Mouse (Mus musculus): ENCODE measurements around the gene Ddx17. TPM values are rescaled to one million over a fixed set of nuclear protein-coding genes. Genes with fewer than 3 reads are reported as not detected.
A peak's percentile ranks its signal among the peaks of the same experiment; 100 is the strongest.

Ddx17 gene
- total RNA-seq, 2 experiments from 2014 or later: 322 to 329 TPM

DNA sequence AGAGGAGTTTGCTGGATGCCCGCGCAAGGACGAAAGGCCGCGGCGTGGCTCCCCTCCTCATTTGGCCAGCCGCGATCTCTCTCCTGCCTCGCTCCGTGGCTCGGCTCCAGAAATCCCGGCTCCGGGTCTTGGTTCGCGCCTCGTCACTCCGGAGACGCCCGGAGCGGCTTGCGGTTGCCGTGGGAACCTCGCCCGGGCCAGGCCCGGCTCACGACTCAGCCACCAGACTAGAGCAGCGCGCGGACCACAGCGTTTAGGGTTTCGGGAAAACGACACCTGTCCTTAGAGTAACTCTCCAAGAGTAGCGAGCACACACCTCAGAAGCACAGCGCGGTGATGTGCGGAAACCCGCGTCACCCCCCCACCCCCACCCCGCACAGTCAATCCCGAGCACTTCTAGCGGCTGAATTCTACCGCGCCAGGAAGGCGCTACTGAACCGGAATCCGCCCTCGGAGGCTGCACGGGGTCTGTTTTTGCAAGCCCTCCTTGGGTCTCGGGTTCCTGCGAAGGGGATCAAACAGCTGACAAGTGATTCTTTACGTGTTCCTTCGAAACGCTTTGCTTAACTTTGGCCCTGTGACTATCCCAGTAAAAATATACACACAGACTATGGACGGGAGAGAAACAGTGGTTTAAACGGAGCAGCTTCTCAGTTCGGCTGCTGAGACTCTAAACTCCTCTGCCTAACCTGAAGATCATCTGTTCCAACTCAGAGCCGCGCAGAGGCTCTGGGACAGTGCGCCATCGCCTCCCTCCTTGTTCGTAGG is 34.8 kb downstream of the Ddx17 start:
- Histone ChIP-seq H3K27ac (peak overlapping the region; percentile 88), H3K4me3 (peak overlapping the region; percentile 55)
- TF ChIP-seq CTCF (conservative IDR thresholded peaks at IDR 0.05): peak; percentile 31
- DNase-seq (ENCODE audit: low spot score in 2 of 2): peak; percentile 82 to 87

DNA sequence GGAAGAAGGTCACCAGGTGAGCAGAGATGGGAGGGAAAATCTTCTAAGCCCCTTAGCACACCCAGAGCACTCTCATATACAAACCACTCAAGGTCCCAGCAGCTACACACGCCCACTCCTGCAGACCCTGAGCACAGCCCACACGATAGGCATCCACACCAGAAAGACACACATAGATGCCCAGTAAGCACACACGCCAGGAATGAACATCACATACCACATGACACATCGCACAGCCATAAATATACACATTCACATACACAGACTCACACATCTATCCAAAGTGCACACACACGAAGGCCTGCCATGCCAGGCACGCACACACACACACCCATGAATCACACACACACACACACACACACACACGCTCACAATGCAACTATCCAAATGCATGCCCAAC is 36.1 kb downstream of the Ddx17 start:
- peak overlapping the region; percentile 55 for H3K4me3 ChIP-seq
- H3K27ac ChIP-seq: peak overlapping the region; percentile 88
- TF ChIP-seq CTCF (conservative IDR thresholded peaks at IDR 0.05): no peak
- no peak for DNase-seq (ENCODE audit: low spot score in 2 of 2)

DNA sequence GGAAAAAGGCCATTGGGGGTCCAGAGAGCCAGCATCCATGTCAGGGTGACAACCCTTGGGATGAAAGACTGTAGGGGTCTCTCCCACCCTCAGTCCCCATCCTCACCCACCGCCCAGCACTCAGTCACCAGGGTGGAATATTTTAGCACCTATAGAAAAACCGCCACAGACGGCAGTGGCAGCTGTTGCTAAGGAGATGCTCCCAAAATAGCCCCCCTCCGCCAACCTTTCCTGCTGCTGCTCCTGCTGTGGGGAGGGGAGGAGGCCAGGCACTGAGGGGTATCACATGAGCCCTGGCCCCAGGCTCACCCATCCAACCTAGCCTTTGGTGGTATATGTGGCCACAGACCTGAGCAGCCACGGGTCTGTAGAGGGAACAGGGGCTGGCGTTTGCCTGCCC is 36.5 kb downstream of the Ddx17 start:
- Histone ChIP-seq H3K4me3 (peak overlapping the region; percentile 30), H3K27ac (peak overlapping the region; percentile 88)
- DNase-seq (ENCODE audit: low spot score in 2 of 2): no peak
- TF ChIP-seq CTCF (conservative IDR thresholded peaks at IDR 0.05): no peak

DNA sequence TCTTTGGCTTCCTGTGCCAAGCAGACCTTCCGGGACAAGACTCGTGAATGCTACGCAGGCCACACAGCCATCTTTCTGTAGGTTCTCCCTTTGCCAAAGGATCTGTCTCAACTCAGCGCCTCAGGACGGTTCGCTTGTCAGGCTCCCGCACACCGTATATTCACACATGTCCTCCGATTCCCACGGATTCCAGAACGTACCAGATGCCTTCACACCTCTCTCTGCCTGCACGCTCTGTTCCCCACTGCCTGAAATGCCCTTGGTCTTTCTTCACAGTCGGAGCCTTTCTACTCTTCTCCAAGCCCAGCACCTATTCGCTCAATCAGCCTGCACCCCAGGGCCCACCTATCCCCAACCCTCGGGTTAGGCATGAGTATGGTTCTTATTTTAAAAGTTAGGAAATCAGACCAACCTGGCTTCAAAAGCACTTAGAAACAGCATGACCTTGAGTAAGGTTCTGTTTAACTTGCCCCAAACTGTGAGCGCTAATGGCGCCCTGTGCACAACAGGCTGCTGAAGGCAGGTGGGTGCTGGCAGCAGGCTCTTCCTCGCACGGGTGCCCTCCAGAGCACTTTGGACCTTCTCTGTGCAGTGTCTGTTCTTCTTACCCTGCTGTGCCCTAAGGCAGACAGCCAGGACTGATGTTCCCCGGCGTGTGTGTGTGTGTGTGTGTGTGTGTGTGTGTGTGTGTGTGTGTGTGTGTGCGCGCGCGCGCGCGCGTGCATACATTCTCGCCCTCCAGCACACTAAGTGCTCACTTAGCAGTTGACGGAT is 39.3 kb downstream of the Ddx17 start:
- no peak for DNase-seq (ENCODE audit: low spot score in 2 of 2)
- peak overlapping the region; percentile 32; the same call in 1 of the 2 replicates for H3K27ac ChIP-seq

DNA sequence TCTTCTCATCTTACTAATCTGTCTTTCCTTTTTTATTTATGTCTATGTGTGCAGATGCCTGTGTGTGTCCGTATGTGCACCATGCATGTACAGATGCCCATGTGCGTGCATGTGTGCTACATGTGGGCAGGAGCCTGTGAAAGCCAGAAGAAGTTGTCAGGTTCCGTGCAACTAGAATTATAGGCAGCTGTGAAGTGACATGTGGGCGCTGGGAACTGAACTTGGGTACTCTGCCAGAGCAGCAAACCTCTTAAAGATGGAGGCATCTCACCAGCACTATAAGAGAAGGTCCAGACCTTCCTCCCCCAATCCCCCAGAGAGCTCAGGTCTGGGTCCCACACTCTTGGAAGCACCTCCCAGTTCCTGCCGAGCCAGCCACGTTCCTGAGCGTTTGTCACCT is 40.1 kb downstream of the Ddx17 start:
- Histone ChIP-seq H3K27ac (peak overlapping the region; percentile 94), H3K4me3 (peak overlapping the region; percentile 68)
- no peak for TF ChIP-seq CTCF (conservative IDR thresholded peaks at IDR 0.05)
- no peak for DNase-seq (ENCODE audit: low spot score in 2 of 2)

More for the DNA sequence above, 39.3 kb downstream of the Ddx17 start:
- TF ChIP-seq CTCF (conservative IDR thresholded peaks at IDR 0.05): no peak
- H3K4me3 ChIP-seq: no peak overlapping the region

DNA sequence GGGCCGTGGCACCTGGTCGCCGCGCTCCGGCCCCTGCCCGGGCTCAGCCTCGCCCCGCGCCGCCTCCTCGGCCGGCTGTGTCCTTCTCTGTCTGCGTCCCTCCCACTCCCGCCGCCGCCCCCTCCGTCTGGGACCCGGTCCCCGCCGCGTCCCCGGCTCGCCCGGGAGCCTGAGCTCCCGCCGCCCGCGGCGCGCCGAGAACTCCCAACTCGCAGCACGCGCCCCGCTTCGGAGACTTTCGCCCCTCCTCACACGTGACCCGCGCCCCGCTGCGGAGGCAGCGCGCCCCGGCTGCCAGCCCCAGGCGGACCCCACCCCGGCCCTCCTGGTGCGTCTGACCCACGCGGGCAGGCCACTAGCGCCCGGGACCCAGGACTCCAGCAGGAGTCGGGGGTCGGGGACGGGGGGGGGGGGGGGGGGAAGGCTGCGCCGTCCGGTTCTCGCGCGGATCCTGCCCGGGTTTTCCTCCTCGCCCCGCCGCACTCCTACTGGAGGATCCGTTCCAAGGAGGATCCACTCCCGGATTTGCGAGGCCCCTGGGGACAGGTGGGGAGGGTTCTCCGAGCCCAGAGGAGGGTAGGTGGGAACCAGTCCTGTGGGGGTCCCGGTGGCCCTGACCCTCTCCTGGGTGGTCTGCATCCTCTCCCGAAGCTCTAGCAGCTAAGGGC is 40.8 kb downstream of the Ddx17 start:
- H3K4me3 ChIP-seq: peak overlapping the region; percentile 68
- TF ChIP-seq CTCF (conservative IDR thresholded peaks at IDR 0.05): no peak

DNA sequence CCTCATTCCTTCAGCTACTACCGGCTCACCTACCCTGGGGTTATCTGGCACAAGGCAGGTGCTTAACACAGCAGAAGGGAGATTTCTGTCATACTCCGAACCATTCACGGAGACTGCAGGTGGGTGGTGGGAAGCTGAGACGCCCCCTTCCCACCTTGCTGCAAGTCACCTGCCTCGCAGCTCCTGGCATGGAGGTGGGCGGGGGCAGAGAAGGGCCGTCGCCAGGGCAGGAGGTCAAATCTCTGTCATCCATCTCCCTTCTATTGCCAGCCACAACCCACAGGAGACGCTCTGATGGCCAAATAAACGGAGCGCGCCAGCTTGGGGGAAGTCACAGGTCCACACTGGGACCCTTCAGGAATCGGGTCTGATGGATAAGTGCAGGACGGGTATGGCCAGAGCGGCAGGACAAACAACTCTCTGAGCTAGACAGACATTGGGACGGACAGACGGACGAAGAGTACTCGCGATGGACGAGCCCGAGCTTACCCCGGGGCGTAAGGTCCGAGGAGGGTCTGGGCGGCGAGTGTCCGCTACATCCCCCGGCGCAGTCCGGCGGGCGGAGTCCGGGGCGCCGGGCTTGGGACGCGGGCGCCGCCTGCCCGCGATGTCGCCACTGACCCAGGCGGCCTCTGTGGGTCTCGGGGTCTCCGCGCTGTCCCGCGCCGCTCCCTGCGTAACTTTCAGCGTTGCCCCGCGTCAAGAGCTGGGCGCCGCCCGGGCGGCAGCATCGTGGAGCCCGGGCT is 41.7 kb downstream of the Ddx17 start, which contains the start of gene Kcnj4:
TSS of gene Kcnj4 (minus strand) at position 535 of the 746 bp plus-strand sequence.
- H3K27ac ChIP-seq: peak within 1 kb of the TSS; percentile 94
- TF ChIP-seq CTCF (conservative IDR thresholded peaks at IDR 0.05): no peak

More for the DNA sequence above, 40.8 kb downstream of the Ddx17 start:
- H3K27ac ChIP-seq: peak overlapping the region; percentile 94
- DNase-seq (ENCODE audit: low spot score in 2 of 2): peak; percentile 75 to 84

DNA sequence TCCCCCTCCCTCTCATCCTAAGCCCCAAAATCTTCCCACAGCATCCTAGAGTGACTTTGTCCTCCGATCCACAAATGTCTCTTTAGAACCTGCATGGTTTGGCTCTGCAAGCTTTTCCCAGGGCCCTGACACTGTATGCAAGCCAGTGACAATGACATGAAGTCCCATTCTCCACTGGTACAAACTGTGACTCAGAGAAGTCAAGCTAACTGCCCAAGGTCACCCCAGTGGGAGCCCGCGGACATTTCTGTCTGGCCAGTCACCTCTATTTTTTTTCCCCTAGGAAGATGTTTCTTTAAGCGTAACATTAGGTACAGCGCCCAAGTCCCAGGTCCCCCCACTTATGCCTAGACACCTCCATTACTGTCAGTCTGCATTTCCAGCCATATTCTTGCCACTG is 43.1 kb downstream of the Ddx17 start:
- H3K27ac ChIP-seq: peak overlapping the region; percentile 94

More for the DNA sequence above, 41.7 kb downstream of the Ddx17 start, which contains the start of gene Kcnj4:
- no peak for DNase-seq (ENCODE audit: low spot score in 2 of 2)
- H3K4me3 ChIP-seq: peak within 1 kb of the TSS; percentile 68

DNA sequence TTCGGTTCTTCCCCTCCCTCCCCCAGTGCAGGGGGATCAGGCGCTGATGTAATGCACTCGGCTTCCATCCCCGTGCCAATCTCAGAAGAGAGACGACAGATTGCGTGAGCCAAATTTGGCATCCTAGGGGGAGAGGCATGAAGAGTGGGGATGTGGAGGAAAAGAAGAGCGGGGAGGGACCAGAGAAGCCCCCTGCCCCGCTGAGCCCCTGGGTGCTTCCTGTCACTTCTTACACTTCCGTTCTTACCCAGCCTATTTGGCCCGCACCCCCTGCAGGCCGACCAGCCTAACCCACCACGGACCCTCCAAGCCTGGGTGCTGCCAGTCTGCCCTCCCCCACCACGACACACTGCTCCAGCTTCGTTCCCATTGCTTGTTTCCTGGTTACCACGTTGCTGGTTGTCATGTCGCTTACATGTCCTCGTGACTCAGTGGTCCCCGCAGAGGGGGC is 43.6 kb downstream of the Ddx17 start:
- H3K4me3 ChIP-seq: peak overlapping the region; percentile 68
- no peak for TF ChIP-seq CTCF (conservative IDR thresholded peaks at IDR 0.05)
- peak; percentile 75 to 81 for DNase-seq (ENCODE audit: low spot score in 2 of 2)
- H3K27ac ChIP-seq: peak overlapping the region; percentile 94

More for the DNA sequence above, 43.1 kb downstream of the Ddx17 start:
- TF ChIP-seq CTCF (conservative IDR thresholded peaks at IDR 0.05): no peak
- DNase-seq (ENCODE audit: low spot score in 2 of 2): no peak
- peak overlapping the region; percentile 68 for H3K4me3 ChIP-seq

DNA sequence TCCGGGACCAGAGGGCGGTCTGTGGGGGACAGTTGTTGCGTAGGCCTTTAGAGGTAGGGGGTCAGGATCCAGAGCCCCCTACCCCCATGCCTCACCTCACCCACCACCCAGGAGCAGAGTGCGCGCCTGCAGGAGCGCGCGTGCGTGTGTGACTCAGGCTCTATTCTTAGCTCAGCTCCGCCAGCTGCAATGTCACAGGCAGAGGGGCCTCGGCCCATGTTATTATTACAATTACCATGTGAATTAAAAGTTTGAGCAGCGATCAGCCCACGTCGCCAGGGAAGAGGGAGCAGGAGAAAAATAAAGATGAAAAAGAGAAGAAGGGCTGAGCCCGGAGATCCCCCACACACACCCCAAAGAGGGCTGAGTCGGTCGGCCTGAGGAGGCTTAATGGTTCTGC is 46.4 kb downstream of the Ddx17 start:
- H3K27ac ChIP-seq: peak overlapping the region; percentile 94; the same call in 1 of the 2 replicates
- no peak for DNase-seq (ENCODE audit: low spot score in 2 of 2)
- H3K4me3 ChIP-seq: peak overlapping the region; percentile 23; the same call in 1 of the 2 replicates
- no peak for TF ChIP-seq CTCF (conservative IDR thresholded peaks at IDR 0.05)

DNA sequence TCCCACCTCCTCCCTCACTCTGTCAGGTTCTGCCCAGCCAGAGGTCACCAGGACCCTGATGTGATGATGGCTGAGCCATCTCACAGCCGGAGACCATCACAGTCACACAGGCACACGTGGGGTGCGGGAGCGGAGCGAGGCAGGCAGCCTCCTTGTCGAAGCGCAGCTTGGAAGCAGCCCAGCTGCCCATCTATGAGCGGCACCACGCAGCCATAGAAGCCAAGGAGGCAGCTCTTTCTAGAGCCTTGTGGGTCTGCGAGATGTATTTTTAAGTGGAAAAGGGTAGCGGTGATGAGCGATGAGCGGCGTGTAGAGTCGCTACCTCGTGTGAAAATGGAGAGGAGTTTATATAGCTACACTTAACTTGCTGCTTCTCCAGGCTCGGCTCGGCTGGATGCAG is 53.0 kb downstream of the Ddx17 start:
- no peak for TF ChIP-seq CTCF (conservative IDR thresholded peaks at IDR 0.05)
- Histone ChIP-seq H3K27ac (peak overlapping the region; percentile 63; the same call in 1 of the 2 replicates), H3K4me3 (peak overlapping the region; percentile 24; the same call in 1 of the 2 replicates)
- peak in 1 of 2 experiments; percentile 48 for DNase-seq (ENCODE audit: low spot score in 2 of 2)

DNA sequence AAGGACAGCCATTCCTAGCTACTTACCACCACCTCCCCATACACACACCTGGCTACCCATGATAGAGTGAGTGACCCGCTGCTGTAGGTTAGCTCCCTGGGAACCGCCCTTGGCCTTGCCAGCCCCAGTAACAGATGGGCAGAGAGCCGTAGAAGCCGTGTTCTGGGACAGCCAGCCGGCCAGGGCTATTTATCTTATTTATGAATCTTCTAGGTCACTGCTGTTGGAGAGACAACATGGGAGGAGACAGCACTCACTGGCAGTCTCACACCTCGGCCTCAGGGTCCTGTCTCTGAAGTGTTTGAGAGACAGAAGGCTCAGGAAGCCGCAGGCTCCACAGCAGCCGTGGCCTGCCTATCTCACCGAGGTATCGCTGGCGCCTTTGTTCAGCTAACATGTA is 57.1 kb downstream of the Ddx17 start:
- Histone ChIP-seq H3K27ac (peak overlapping the region; percentile 7; the same call in 1 of the 2 replicates), H3K4me3 (no peak overlapping the region)
- TF ChIP-seq CTCF (conservative IDR thresholded peaks at IDR 0.05): no peak
- no peak for DNase-seq (ENCODE audit: low spot score in 2 of 2)

Data from layer of hippocampus, adult 2 months (tissue).